ENCODE assay signal across 8 mouse cellular contexts in genomic region chr14:74641668-74642230, GRCm38 (mm10). TPM values are rescaled to one million over a fixed set of nuclear protein-coding genes. Genes with fewer than 3 reads are reported as not detected.
DNase-seq lines count a peak whose midpoint lies in the region; ATAC-seq and TF ChIP-seq lines count a peak whose summit lies in the region.

No protein-coding gene starts in this region.

- no peak for DNase-seq in heart, embryonic 10.5 days (ENCODE audit: low spot score)
- no peak for DNase-seq in heart, postnatal 14 days
- DNase-seq in Muller cell, postnatal 12 days (ENCODE audit: inconsistent ontology term), result peak; percentile 49
- no peak for DNase-seq in liver, embryonic 14.5 days (ENCODE audit: low read depth in 3 of 3, low spot score in 3 of 3)
- no peak for DNase-seq in stomach, postnatal 0 days (ENCODE audit: low spot score)
- DNase-seq in gastrocnemius, postnatal 25 days, result no peak
- no peak for DNase-seq in left cerebral cortex, postnatal 36 days (ENCODE audit: low spot score in 2 of 2)

- H3K27me3 ChIP-seq in heart, embryonic 10.5 days (ENCODE audit: insufficient read depth, poor library complexity, severe bottlenecking), result peaks cover 20% of the 10 kb centered on the region
- peaks cover 11% of the 10 kb centered on the region for H3K27me3 ChIP-seq in forebrain, embryonic 15.5 days
- H3K27me3 ChIP-seq in liver, embryonic 14.5 days (ENCODE audit: control insufficient read depth, insufficient read depth, low read length), result no peaks in the 10 kb centered on the region; the same call in none of the 2 replicates
- H3K27me3 ChIP-seq in stomach, postnatal 0 days (ENCODE audit: control insufficient read depth, insufficient read depth, low read length), result no peaks in the 10 kb centered on the region

- peaks cover 11% of the 10 kb centered on the region for H3K4me1 ChIP-seq in heart, embryonic 10.5 days
- H3K4me1 ChIP-seq in forebrain, embryonic 15.5 days, result peaks cover 23% of the 10 kb centered on the region
- H3K4me1 ChIP-seq in liver, embryonic 14.5 days (replicated peaks; ENCODE audit: control insufficient read depth in 2 of 2, insufficient read depth in 2 of 2, low read length in 1 of 2), result peaks cover 2 to 19% of the 10 kb centered on the region in 2 experiments
- H3K4me1 ChIP-seq in stomach, postnatal 0 days (replicated peaks; ENCODE audit: control insufficient read depth, insufficient read depth), result 0 out of 2 replicates have a peak, but pooled peaks cover 4% of the 10 kb centered on the region

- peak overlapping the region; percentile 66 for H3K4me2 ChIP-seq in forebrain, embryonic 15.5 days (replicated peaks)
- peak overlapping the region; percentile 74 for H3K4me2 ChIP-seq in liver, embryonic 14.5 days (ENCODE audit: low read depth)
- peak overlapping the region; percentile 52 for H3K4me2 ChIP-seq in stomach, postnatal 0 days (replicated peaks; ENCODE audit: low read depth)

- peak overlapping the region; percentile 40; the same call in 1 of the 2 replicates for H3K9ac ChIP-seq in forebrain, embryonic 15.5 days (replicated peaks)
- H3K9ac ChIP-seq in liver, embryonic 14.5 days (replicated peaks), result peak overlapping the region; percentile 60
- H3K9ac ChIP-seq in stomach, postnatal 0 days (ENCODE audit: low read length), result peak overlapping the region; percentile 53

- no peak for TF ChIP-seq CTCF in liver, embryonic 14.5 days (IDR thresholded peaks at IDR 0.05; ENCODE audit: low read depth)
- no peak for TF ChIP-seq CTCF in stomach, postnatal 0 days (IDR thresholded peaks at IDR 0.05; ENCODE audit: low read depth)

- 28% methylated on average over 17 of the region's 17 CpGs for WGBS in heart, embryonic 10.5 days
- 8% methylated on average over 17 of the region's 17 CpGs for WGBS in forebrain, embryonic 15.5 days
- WGBS in liver, embryonic 14.5 days (ENCODE audit: insufficient replicate concordance), result 23% methylated on average over 17 of the region's 17 CpGs
- WGBS in stomach, postnatal 0 days, result 27% methylated on average over 17 of the region's 17 CpGs

- H3K9me3 ChIP-seq in heart, embryonic 10.5 days, result no peaks in the 10 kb centered on the region
- no peaks in the 10 kb centered on the region for H3K9me3 ChIP-seq in forebrain, embryonic 15.5 days
- H3K9me3 ChIP-seq in liver, embryonic 14.5 days (ENCODE audit: control insufficient read depth, low read length), result no peaks in the 10 kb centered on the region
- no peaks in the 10 kb centered on the region for H3K9me3 ChIP-seq in stomach, postnatal 0 days (ENCODE audit: control insufficient read depth, low read length)

- peak overlapping the region; percentile 56 for H3K4me3 ChIP-seq in heart, embryonic 10.5 days
- peak overlapping the region; percentile 40 for H3K4me3 ChIP-seq in forebrain, embryonic 15.5 days
- H3K4me3 ChIP-seq in liver, embryonic 14.5 days (ENCODE audit: insufficient read depth in 1 of 2, low read depth in 2 of 2, low read length in 2 of 2), result peak overlapping the region; percentile 52 to 59
- H3K4me3 ChIP-seq in stomach, postnatal 0 days (ENCODE audit: low read depth, low read length), result peak overlapping the region; percentile 41

- no peaks in the 10 kb centered on the region for H3K36me3 ChIP-seq in heart, embryonic 10.5 days
- no peaks in the 10 kb centered on the region for H3K36me3 ChIP-seq in forebrain, embryonic 15.5 days
- H3K36me3 ChIP-seq in liver, embryonic 14.5 days (replicated peaks; ENCODE audit: control insufficient read depth, insufficient read depth, low read depth), result no peaks in the 10 kb centered on the region
- no peaks in the 10 kb centered on the region for H3K36me3 ChIP-seq in stomach, postnatal 0 days (ENCODE audit: control insufficient read depth, insufficient read depth, low read length)

- H3K27ac ChIP-seq in heart, embryonic 10.5 days, result no peak overlapping the region
- H3K27ac ChIP-seq in forebrain, embryonic 15.5 days (replicated peaks), result no peak overlapping the region
- H3K27ac ChIP-seq in liver, embryonic 14.5 days, result no peak overlapping the region
- no peak overlapping the region for H3K27ac ChIP-seq in stomach, postnatal 0 days (replicated peaks)

- ATAC-seq in forebrain, embryonic 15.5 days (replicated peaks), result no peak
- peak; percentile 34; the same call in 1 of the 2 replicates for ATAC-seq in liver, embryonic 14.5 days (ENCODE audit: insufficient read depth)
- no peak for ATAC-seq in stomach, postnatal 0 days (ENCODE audit: low FRiP score, low TSS enrichment)

- intact Hi-C loops in heart, postnatal 14 days (cut with DNase I), result loop anchor here (2.0 to 5.0 kb wide), 2 partner anchors 67 to 864 kb away; no protein-coding TSS in a partner anchor
- intact Hi-C loops in left cerebral cortex, postnatal 36 days (cut with DNase I), result loop anchor here (2.0 to 5.0 kb wide), 2 partner anchors 864 to 941 kb away; no protein-coding TSS in a partner anchor

- no peak for TF ChIP-seq EP300 in liver, embryonic 14.5 days (IDR thresholded peaks at IDR 0.05; ENCODE audit: low read depth)
- no peak for TF ChIP-seq EP300 in stomach, postnatal 0 days (optimal IDR thresholded peaks at IDR 0.05)

RNA-seq across cellular contexts. Expression of gene Htr2a, which starts 1.1 kb away (rescaled TPM):
- polyA plus RNA-seq in heart, embryonic 10.5 days (2016; fragmentation: Nextera tagmentation; extraction: Ambion mirVana), result 0.20 and 0.37 TPM in 2 replicates
- total RNA-seq in heart, postnatal 14 days (2021), result under 1 TPM; 0.63 to 0.88 TPM
- 1.6 and 2.0 TPM in 2 replicates for polyA plus RNA-seq in forebrain, embryonic 15.5 days (2015; fragmentation: Nextera tagmentation; extraction: Ambion mirVana)
- 0.16 and 0.23 TPM in 2 replicates for polyA plus RNA-seq in liver, embryonic 14.5 days (2012; rRNA removed)
- 0.23 and 0.29 TPM in 2 replicates for polyA plus RNA-seq in liver, embryonic 14.5 days (2014; fragmentation: Nextera tagmentation; extraction: Ambion mirVana)
- 0.13 and 0.16 TPM in 2 replicates for polyA plus RNA-seq in stomach, postnatal 0 days (2015; fragmentation: Nextera tagmentation; extraction: Ambion mirVana)
- under 1 TPM; 0.10 to 0.35 TPM for total RNA-seq in gastrocnemius, postnatal 25 days (2021)
- total RNA-seq in left cerebral cortex, postnatal 36 days (2021), result 10 to 100 TPM; 27.8 to 30.2 TPM
